Mouse (Mus musculus) embryonic facial prominence, embryonic 14.5 days (tissue): ENCODE results near the gene Prss16. TPM values are rescaled to one million over a fixed set of nuclear protein-coding genes. Genes with fewer than 3 reads are reported as not detected.
A peak's percentile ranks its signal among the peaks of the same experiment; 100 is the strongest.

Source experiments
- ATAC-seq: fragments of 200-750 bp; cut with Nextera tagmentation; 2 replicates; pipeline ENCODE4 v1.8.0; 2017; ENCODE audit warnings: low read depth, moderate number of reproducible peaks, moderate TSS enrichment
- DNase-seq: peaks from one replicate; pipeline ENCODE4 v3.0.0-alpha.2; 2015; ENCODE audit warnings: low spot score
- H3K27ac ChIP-seq: fragments of 300-500 bp; sonication (generic); replicated peaks from 2 replicates; pipeline ENCODE4 v1.5.1; 2014; ENCODE audit warnings: low read depth, mild to moderate bottlenecking, low read length, moderate library complexity
- H3K27me3 ChIP-seq: fragments of 300-500 bp; sonication (generic); replicated peaks from 2 replicates; pipeline ENCODE4 v1.6.1; 2014; ENCODE audit warnings: low read length; ENCODE audit not compliant: control insufficient read depth, insufficient read depth
- H3K36me3 ChIP-seq: fragments of 300-500 bp; sonication (generic); 2 replicates; pipeline ENCODE4 v1.6.1; 2014; ENCODE audit warnings: low read length, mixed read lengths; ENCODE audit not compliant: control insufficient read depth, insufficient read depth
- H3K4me1 ChIP-seq: fragments of 300-500 bp; sonication (generic); 2 replicates; pipeline ENCODE4 v1.6.1; 2014; ENCODE audit warnings: antibody characterized with exemption, low read length; ENCODE audit not compliant: control insufficient read depth, insufficient read depth
- H3K4me2 ChIP-seq: fragments of 300-500 bp; sonication (generic); 2 replicates; pipeline ENCODE4 v1.6.1; 2014; ENCODE audit warnings: low read depth, mild to moderate bottlenecking, low read length, moderate library complexity, mixed read lengths
- H3K4me3 ChIP-seq: fragments of 300-500 bp; sonication (generic); 2 replicates; pipeline ENCODE4 v1.5.1; 2014; ENCODE audit warnings: low read depth, mild to moderate bottlenecking, low read length
- H3K9ac ChIP-seq: fragments of 300-500 bp; sonication (generic); 2 replicates; pipeline ENCODE4 v1.6.1; 2014; ENCODE audit warnings: low read depth, mild to moderate bottlenecking, low read length, moderate library complexity, mixed read lengths
- H3K9me3 ChIP-seq: fragments of 300-500 bp; sonication (generic); 2 replicates; pipeline ENCODE4 v1.6.1; 2016; ENCODE audit warnings: low read length; ENCODE audit not compliant: control insufficient read depth
- WGBS: fragments of 180-500 bp; shearing (Covaris S2); extraction: QIAGEN DNeasy Blood & Tissue Kit; methylation state at CpG from one replicate; pipeline ENCODE4 v1.1.7; 2014; 5-methylcytosine and 5-hydroxymethylcytosine counted together
- polyA plus RNA-seq: library from polyadenylated mRNA; unstranded; fragments of >200 nt; fragmentation: Nextera tagmentation; extraction: Ambion mirVana; gene quantifications from 2 replicates; pipeline ENCODE4 v1.2.1, GENCODE M21; 2014

Prss16 gene
- polyA plus RNA-seq, 1 experiment from 2014 or later, result 0.70 TPM

DNA sequence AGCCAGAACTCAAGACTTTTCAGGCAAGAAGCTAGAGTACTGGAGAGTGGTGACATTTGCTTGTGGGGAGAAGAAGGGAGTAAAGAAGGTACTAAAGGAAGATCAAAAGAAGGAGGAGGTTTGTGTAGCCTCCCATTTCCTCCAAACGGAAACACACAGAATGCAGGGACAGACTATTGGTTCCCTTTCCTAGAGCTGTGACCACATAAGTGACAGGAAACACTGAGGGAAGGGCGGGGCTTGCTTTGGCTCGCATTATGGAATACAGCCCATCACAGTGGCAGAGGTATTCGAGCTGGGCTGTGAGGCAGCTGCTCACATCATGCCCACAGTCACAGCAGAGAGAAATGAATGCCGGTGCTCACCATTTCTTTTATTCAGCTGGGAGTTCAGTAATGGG is 7.7 kb downstream of the Prss16 start:
- 14% methylated on average over 5 of the region's 5 CpGs for WGBS
- Histone ChIP-seq H3K9ac (no peak overlapping the region), H3K4me3 (no peak overlapping the region), H3K27me3 (peaks cover 100% of the 10 kb centered on the region), H3K4me1 (peaks cover 9% of the 10 kb centered on the region), H3K27ac (no peak overlapping the region), H3K36me3 (no peaks in the 10 kb centered on the region), H3K9me3 (no peaks in the 10 kb centered on the region), H3K4me2 (no peak overlapping the region)
- DNase-seq (no peak), ATAC-seq (no peak)

DNA sequence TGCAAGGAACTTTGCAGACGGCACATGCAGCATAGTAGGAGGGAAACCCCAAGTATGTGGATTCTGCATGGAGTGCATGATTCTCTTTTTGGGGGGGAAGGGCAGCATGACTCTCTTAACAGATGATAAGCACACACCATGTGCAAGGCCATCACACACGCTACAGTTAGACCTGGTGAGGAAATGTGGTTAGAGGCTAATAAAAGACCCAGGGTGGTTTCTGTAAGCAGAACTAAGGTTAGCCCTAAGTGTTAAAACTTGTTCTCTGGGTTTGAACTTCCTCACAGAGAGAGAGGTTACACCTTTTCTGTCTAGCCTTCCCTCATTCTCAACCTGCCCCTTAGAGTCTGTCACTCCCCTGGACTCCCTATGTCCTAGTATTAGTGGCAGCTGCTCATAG is 8.2 kb downstream of the Prss16 start:
- H3K9ac ChIP-seq, result no peak overlapping the region
- H3K4me2 ChIP-seq, result no peak overlapping the region
- WGBS, result 54% methylated on average over 2 of the region's 2 CpGs
- ATAC-seq, result no peak
- no peak for DNase-seq
- no peaks in the 10 kb centered on the region for H3K9me3 ChIP-seq
- H3K4me3 ChIP-seq, result no peak overlapping the region
- peaks cover 100% of the 10 kb centered on the region for H3K27me3 ChIP-seq
- H3K36me3 ChIP-seq, result no peaks in the 10 kb centered on the region
- H3K4me1 ChIP-seq, result peaks cover 12% of the 10 kb centered on the region
- H3K27ac ChIP-seq, result no peak overlapping the region

DNA sequence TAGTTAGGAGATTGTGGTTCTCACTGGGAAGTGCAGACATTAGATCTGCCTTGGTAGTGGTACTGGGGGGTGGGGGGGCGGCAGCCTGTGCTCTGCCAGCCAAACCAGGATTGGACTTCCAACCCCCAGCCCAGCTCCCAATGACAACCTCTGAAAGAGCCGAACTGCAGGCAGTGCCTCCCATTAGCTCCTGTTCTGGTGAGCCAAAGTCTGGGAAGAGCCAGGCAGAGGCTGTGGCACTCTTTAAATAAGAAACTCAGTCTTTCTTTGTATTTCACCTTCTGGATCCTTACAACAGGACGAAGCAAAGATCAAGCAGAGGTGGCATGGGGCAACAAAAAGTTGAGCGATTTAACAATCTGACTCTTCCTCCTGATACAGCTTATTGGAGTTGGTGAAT is 10.4 kb downstream of the Prss16 start:
- Histone ChIP-seq H3K9me3 (no peaks in the 10 kb centered on the region), H3K27me3 (peaks cover 100% of the 10 kb centered on the region), H3K9ac (no peak overlapping the region), H3K36me3 (no peaks in the 10 kb centered on the region), H3K4me2 (no peak overlapping the region), H3K4me1 (0 out of 2 replicates have a peak, but pooled peaks cover 12% of the 10 kb centered on the region), H3K27ac (no peak overlapping the region), H3K4me3 (no peak overlapping the region)
- no peak for ATAC-seq
- DNase-seq, result no peak
- 32% methylated on average over 4 of the region's 4 CpGs for WGBS

DNA sequence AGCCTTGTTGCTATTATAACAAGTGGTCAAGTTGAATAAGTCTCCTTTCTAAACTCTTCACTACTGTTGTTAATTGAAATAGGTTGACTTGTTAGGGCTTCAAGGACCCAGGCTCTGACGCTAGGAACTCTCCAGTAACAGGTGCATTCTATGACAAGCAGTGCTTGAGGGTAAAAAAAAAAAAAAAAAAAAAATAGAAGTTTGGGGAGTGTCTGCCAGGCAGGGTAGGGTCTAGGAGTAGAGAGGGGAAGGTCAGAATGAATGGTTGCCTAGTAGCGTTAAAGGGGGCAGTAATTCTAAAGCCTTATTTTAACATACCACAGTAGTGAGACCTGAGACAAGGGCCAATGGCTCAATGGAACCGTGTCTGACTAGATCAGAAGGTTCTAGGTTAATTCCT is 11.1 kb downstream of the Prss16 start:
- Histone ChIP-seq H3K4me2 (no peak overlapping the region), H3K9ac (no peak overlapping the region), H3K27ac (no peak overlapping the region), H3K36me3 (no peaks in the 10 kb centered on the region), H3K9me3 (no peaks in the 10 kb centered on the region), H3K4me3 (no peak overlapping the region), H3K27me3 (peaks cover 98% of the 10 kb centered on the region), H3K4me1 (0 out of 2 replicates have a peak, but pooled peaks cover 12% of the 10 kb centered on the region)
- ATAC-seq (no peak), DNase-seq (no peak)
- 23% methylated on average over 3 of the region's 3 CpGs for WGBS

DNA sequence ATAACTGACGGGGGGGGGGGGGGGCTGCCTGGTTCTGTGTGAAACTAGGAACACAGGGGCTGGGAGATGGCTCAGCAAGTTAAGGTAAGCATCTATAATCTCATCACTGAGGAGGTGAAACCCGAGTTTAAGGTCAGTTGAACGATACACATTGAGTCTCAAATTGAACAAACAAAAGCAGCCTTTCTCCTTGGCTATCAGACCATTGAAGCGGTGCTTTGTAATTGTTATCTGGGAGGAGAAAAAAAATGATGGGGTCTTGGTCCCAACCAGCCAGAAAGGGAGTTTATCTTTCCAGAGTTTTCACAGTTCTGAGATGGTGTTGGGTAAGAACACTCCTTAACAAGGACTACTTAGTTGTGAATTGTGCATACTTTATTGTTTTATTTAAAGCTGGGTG is 11.7 kb downstream of the Prss16 start:
- WGBS, result 7% methylated on average over 4 of the region's 4 CpGs

DNA sequence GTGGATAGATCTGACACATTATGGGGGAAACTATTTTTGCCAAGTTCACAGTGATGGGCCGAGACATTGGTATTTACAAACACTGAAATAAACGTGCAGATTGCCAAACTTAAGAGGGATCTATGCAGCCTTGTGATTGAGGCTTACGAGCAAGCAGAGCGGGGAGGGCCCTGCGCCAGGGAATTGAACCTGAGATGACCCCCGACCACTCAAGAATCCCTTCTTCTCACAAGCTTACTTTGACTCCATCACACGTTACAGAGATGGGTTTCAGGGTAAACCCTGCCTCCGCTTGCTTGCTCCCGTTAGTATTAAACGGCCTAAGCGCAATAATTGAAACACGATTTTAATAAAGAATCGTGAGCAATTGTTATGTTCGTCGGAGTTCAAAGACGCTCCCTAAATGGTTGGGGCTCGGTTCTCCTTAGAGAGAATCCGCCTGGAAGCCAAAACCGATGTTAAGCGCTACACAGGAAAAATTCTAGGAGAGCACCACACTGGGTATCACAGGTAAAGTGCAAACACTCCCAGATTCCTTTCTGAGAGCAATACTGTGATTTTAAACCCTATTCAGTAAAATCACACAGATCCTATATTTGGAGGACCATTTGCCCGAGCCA is 12.2 kb downstream of the Prss16 start:
- 2% methylated on average over 21 of the region's 21 CpGs for WGBS
- DNase-seq, result no peak

More for the DNA sequence above, 11.7 kb downstream of the Prss16 start:
- H3K9me3 ChIP-seq, result no peaks in the 10 kb centered on the region
- H3K27ac ChIP-seq, result no peak overlapping the region
- no peak overlapping the region for H3K4me3 ChIP-seq
- ATAC-seq (no peak), DNase-seq (no peak)
- H3K36me3 ChIP-seq, result no peaks in the 10 kb centered on the region
- H3K27me3 ChIP-seq, result peaks cover 94% of the 10 kb centered on the region
- no peak overlapping the region for H3K4me2 ChIP-seq
- H3K4me1 ChIP-seq, result 0 out of 2 replicates have a peak, but pooled peaks cover 12% of the 10 kb centered on the region
- H3K9ac ChIP-seq, result no peak overlapping the region

DNA sequence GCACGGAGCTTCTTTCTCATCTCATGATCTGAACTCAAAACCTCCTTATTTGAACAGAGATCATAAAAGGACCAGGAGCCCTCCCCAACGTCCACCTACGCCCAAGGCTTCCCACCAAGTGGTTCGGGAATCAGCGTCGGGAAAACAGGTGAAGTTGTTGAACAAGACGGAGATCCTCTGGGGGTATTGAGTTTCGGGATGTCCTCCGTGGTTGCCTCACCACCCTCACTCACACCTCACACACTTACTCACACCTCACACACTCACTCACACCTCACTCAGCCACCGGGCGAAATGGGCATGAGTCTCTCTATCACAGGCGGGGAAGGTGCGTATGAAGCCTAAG is 12.7 kb downstream of the Prss16 start:
- peaks cover 85% of the 10 kb centered on the region for H3K27me3 ChIP-seq
- H3K9ac ChIP-seq, result no peak overlapping the region
- H3K36me3 ChIP-seq, result no peaks in the 10 kb centered on the region
- H3K9me3 ChIP-seq, result no peaks in the 10 kb centered on the region
- DNase-seq, result no peak
- H3K4me3 ChIP-seq, result peak overlapping the region; percentile 38
- 0 out of 2 replicates have a peak, but pooled peaks cover 12% of the 10 kb centered on the region for H3K4me1 ChIP-seq
- H3K4me2 ChIP-seq, result peak overlapping the region; percentile 56
- under 1% methylated on average over 13 of the region's 13 CpGs for WGBS
- ATAC-seq, result no peak
- no peak overlapping the region for H3K27ac ChIP-seq

More for the DNA sequence above, 12.2 kb downstream of the Prss16 start:
- Histone ChIP-seq H3K4me3 (peak overlapping the region; percentile 38), H3K9ac (no peak overlapping the region), H3K4me1 (0 out of 2 replicates have a peak, but pooled peaks cover 12% of the 10 kb centered on the region), H3K27ac (no peak overlapping the region), H3K27me3 (peaks cover 89% of the 10 kb centered on the region), H3K4me2 (peak overlapping the region; percentile 56), H3K9me3 (no peaks in the 10 kb centered on the region), H3K36me3 (no peaks in the 10 kb centered on the region)
- ATAC-seq, result no peak

DNA sequence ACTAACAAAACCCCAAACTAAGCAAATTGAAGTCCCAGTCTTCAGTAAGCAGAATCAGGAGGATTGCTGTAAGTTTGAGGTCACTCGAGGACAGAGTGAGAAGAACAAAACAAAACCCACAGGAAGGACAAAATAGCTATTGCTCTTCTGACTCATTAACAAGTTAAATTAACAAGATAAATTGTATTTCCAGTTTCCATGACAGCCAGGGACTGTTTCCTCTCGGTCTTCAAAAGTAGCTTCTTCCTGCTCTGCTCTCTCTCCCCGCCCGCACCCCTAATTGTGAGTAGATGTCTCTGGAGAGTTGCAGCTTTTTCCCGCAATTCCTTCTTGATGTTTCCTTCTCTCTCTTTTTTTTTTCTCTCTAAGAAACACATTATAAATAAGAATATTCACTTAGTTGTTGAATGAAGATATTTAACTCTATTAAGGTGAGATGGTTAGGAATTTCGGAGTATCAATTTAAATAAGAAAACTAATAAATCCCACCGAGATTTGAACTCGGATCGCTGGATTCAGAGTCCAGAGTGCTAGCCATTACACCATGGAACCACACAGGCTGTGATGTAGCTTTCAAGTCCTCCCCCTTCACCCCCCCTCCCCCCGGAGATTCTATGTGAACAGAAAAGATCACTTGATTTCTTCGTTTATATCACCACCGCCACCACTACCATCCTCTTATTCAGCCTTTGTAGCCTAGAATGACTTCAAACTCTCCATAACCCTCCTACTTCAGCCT is 13.3 kb downstream of the Prss16 start:
- H3K4me2 ChIP-seq, result peak overlapping the region; percentile 56
- H3K4me3 ChIP-seq, result peak overlapping the region; percentile 38
- 0 out of 2 replicates have a peak, but pooled peaks cover 12% of the 10 kb centered on the region for H3K4me1 ChIP-seq
- peaks cover 3% of the 10 kb centered on the region; the same call in 1 of the 2 replicates for H3K9me3 ChIP-seq
- ATAC-seq, result no peak
- no peak overlapping the region for H3K9ac ChIP-seq
- H3K36me3 ChIP-seq, result no peaks in the 10 kb centered on the region
- H3K27me3 ChIP-seq, result peaks cover 85% of the 10 kb centered on the region
- no peak overlapping the region for H3K27ac ChIP-seq
- no peak for DNase-seq
- 3% methylated on average over 12 of the region's 12 CpGs for WGBS
